Mouse (Mus musculus): ENCODE data around the gene Myo1d.
A peak's percentile ranks its signal among the peaks of the same experiment; 100 is the strongest.

Gene Myo1d

GRCm38 (mm10) chr11:80550264-80550663 is 229.6 kb downstream of the Myo1d start:
- no peak for DNase-seq (ENCODE audit: low read depth, low spot score)

GRCm38 (mm10) chr11:80549854-80550253 is 230.0 kb downstream of the Myo1d start:
- DNase-seq (ENCODE audit: low read depth, low spot score), result peak; percentile 29

- DNase-seq (ENCODE audit: low read depth, low spot score), result no peak
Observed at GRCm38 (mm10) chr11:80546233-80546632, 233.6 kb downstream of the Myo1d start.

GRCm38 (mm10) chr11:80539056-80539455 is 240.8 kb downstream of the Myo1d start:
- DNase-seq (ENCODE audit: low read depth, low spot score), result no peak

- no peak for DNase-seq (ENCODE audit: low read depth, low spot score)
Observed at GRCm38 (mm10) chr11:80532966-80533365, 246.9 kb downstream of the Myo1d start.

- no peak for DNase-seq (ENCODE audit: low read depth, low spot score)
Observed at GRCm38 (mm10) chr11:80529149-80529548, 250.7 kb downstream of the Myo1d start.

- no peak for DNase-seq (ENCODE audit: low read depth, low spot score)
Observed at GRCm38 (mm10) chr11:80527697-80528096, 252.1 kb downstream of the Myo1d start.

- DNase-seq (ENCODE audit: low read depth, low spot score), result no peak
Observed at GRCm38 (mm10) chr11:80524213-80524612, 255.6 kb downstream of the Myo1d start.

- DNase-seq (ENCODE audit: low read depth, low spot score), result no peak
Observed at GRCm38 (mm10) chr11:80523410-80523809, 256.4 kb downstream of the Myo1d start.

- DNase-seq (ENCODE audit: low read depth, low spot score), result no peak
Observed at GRCm38 (mm10) chr11:80522852-80523251, 257.0 kb downstream of the Myo1d start.

- no peak for DNase-seq (ENCODE audit: low read depth, low spot score)
Observed at GRCm38 (mm10) chr11:80521148-80521547, 258.7 kb downstream of the Myo1d start.

GRCm38 (mm10) chr11:80518421-80519367 is 261.1 kb downstream of the Myo1d start:
- DNase-seq (ENCODE audit: low read depth, low spot score), result peak; percentile 59

GRCm38 (mm10) chr11:80515895-80516294 is 263.9 kb downstream of the Myo1d start:
- no peak for DNase-seq (ENCODE audit: low read depth, low spot score)

GRCm38 (mm10) chr11:80515346-80515745 is 264.5 kb downstream of the Myo1d start:
- no peak for DNase-seq (ENCODE audit: low read depth, low spot score)

GRCm38 (mm10) chr11:80513796-80514195 is 266.0 kb downstream of the Myo1d start:
- no peak for DNase-seq (ENCODE audit: low read depth, low spot score)

- no peak for DNase-seq (ENCODE audit: low read depth, low spot score)
Observed at GRCm38 (mm10) chr11:80512313-80513056, 267.3 kb downstream of the Myo1d start.

GRCm38 (mm10) chr11:80510124-80510523 is 269.7 kb downstream of the Myo1d start:
- no peak for DNase-seq (ENCODE audit: low read depth, low spot score)

GRCm38 (mm10) chr11:80509176-80509506 is 270.7 kb downstream of the Myo1d start:
- DNase-seq (ENCODE audit: low read depth, low spot score), result no peak

GRCm38 (mm10) chr11:80508361-80509175 is 271.3 kb downstream of the Myo1d start:
- no peak for DNase-seq (ENCODE audit: low read depth, low spot score)

- DNase-seq (ENCODE audit: low read depth, low spot score), result no peak
Observed at GRCm38 (mm10) chr11:80507791-80508190, 272.0 kb downstream of the Myo1d start.

- no peak for DNase-seq (ENCODE audit: low read depth, low spot score)
Observed at GRCm38 (mm10) chr11:80506483-80506882, 273.3 kb downstream of the Myo1d start.

- no peak for DNase-seq (ENCODE audit: low read depth, low spot score)
Observed at GRCm38 (mm10) chr11:80505581-80505980, 274.2 kb downstream of the Myo1d start.

Data from forelimb bud, embryonic 11.5 days (tissue).